Mouse (Mus musculus) MEL (cell line): ENCODE data around the gene Npy.

ENCODE experiments used
- CTCF ChIP-seq, 3 experiments: IDR thresholded peaks in 2 of 3; conservative IDR thresholded peaks in 1 of 3; 2 replicates each; pipeline ENCODE4 v1.5.1; 2011 to 2012; ENCODE audit warnings: low read length in 3 of 3, low read depth in 2 of 3, mild to moderate bottlenecking in 2 of 3, improper control_type of control experiment in 1 of 3, inconsistent platforms in 1 of 3, mixed read lengths in 1 of 3, moderate library complexity in 1 of 3; ENCODE audit not compliant: control insufficient read depth in 1 of 3, insufficient read depth in 1 of 3, poor library complexity in 1 of 3, severe bottlenecking in 1 of 3
- EP300 ChIP-seq, 2 experiments: IDR thresholded peaks; 2 replicates each; pipeline ENCODE4 v1.6.1; 2011; ENCODE audit warnings: improper control_type of control experiment in 2 of 2, low read length in 2 of 2, low read depth in 1 of 2, mild to moderate bottlenecking in 1 of 2
- ETS1 ChIP-seq: IDR thresholded peaks from 2 replicates; pipeline ENCODE4 v1.6.1; 2012; ENCODE audit warnings: low read depth, mild to moderate bottlenecking, inconsistent platforms, low read length, improper control_type of control experiment, moderate library complexity
- GATA1 ChIP-seq: IDR thresholded peaks from 2 replicates; pipeline ENCODE4 v1.6.1; 2011; ENCODE audit warnings: low read depth, low read length, improper control_type of control experiment
- MAX ChIP-seq: IDR thresholded peaks from 2 replicates; pipeline ENCODE4 v1.6.1; 2011; ENCODE audit warnings: low read length, improper control_type of control experiment
- MXI1 ChIP-seq: IDR thresholded peaks from 2 replicates; pipeline ENCODE4 v1.6.1; 2011; ENCODE audit warnings: mild to moderate bottlenecking, low read depth, low read length, improper control_type of control experiment
- POLR2A ChIP-seq, 2 experiments: IDR thresholded peaks; 2 replicates each; pipeline ENCODE4 v1.6.1; 2011 to 2012; ENCODE audit warnings: low read length in 2 of 2, mild to moderate bottlenecking in 2 of 2, control low read depth in 1 of 2, improper control_type of control experiment in 1 of 2, low read depth in 1 of 2, moderate library complexity in 1 of 2; ENCODE audit not compliant: control insufficient read depth in 1 of 2, insufficient read depth in 1 of 2, poor library complexity in 1 of 2
- POLR2AphosphoS2 ChIP-seq: IDR thresholded peaks from 2 replicates; pipeline ENCODE4 v1.6.1; 2011; ENCODE audit warnings: low read length, improper control_type of control experiment
- POLR2AphosphoS5 ChIP-seq: IDR thresholded peaks from 2 replicates; pipeline ENCODE4 v1.6.1; 2012; ENCODE audit warnings: low read depth, borderline replicate concordance, mild to moderate bottlenecking, inconsistent platforms, low read length, moderate library complexity, mixed read lengths
- TAL1 ChIP-seq: IDR thresholded peaks from 2 replicates; pipeline ENCODE4 v1.6.1; 2012; ENCODE audit warnings: mild to moderate bottlenecking, inconsistent platforms, low read length, moderate library complexity, mixed read lengths
- TCF12 ChIP-seq: IDR thresholded peaks from 2 replicates; pipeline ENCODE4 v1.6.1; 2014; ENCODE audit warnings: low read depth, mild to moderate bottlenecking, inconsistent platforms, low read length, improper control_type of control experiment, moderate library complexity
- USF1 ChIP-seq: IDR thresholded peaks from 2 replicates; pipeline ENCODE4 v1.6.1; 2014; ENCODE audit warnings: low read depth, mild to moderate bottlenecking, inconsistent platforms, low read length, improper control_type of control experiment, moderate library complexity
- ZMIZ1 ChIP-seq: IDR thresholded peaks from 2 replicates; pipeline ENCODE4 v1.6.1; 2012; ENCODE audit warnings: low read depth, mild to moderate bottlenecking, inconsistent platforms, low read length, improper control_type of control experiment, moderate library complexity
- ZNF384 ChIP-seq: IDR thresholded peaks from 2 replicates; pipeline ENCODE4 v1.6.1; 2012; ENCODE audit warnings: low read depth, mild to moderate bottlenecking, inconsistent platforms, low read length, improper control_type of control experiment

- TF ChIP-seq EP300 (IDR thresholded peaks at IDR 0.05; ENCODE audit: low read depth in 1 of 2, low read length in 2 of 2) = no peak
- no peak for TF ChIP-seq POLR2A (IDR thresholded peaks at IDR 0.05; ENCODE audit: control insufficient read depth in 1 of 2, insufficient read depth in 1 of 2, low read depth in 1 of 2, low read length in 2 of 2, poor library complexity in 1 of 2)
- no peak for TF ChIP-seq MXI1
- no peak for TF ChIP-seq POLR2AphosphoS5
- TF ChIP-seq POLR2AphosphoS2 = no peak
- no peak for TF ChIP-seq MAX
- no peak for TF ChIP-seq TCF12
- no peak for TF ChIP-seq CTCF (IDR thresholded peaks at IDR 0.05 in 2 of 3, conservative IDR thresholded peaks at IDR 0.05 in 1 of 3; ENCODE audit: control insufficient read depth in 1 of 3, insufficient read depth in 1 of 3, low read depth in 2 of 3, low read length in 3 of 3, poor library complexity in 1 of 3, severe bottlenecking in 1 of 3)
- TF ChIP-seq ETS1 = no peak
- TF ChIP-seq USF1 = no peak
- TF ChIP-seq ZMIZ1 = no peak
- no peak for TF ChIP-seq TAL1
- TF ChIP-seq GATA1 = no peak
- no peak for TF ChIP-seq ZNF384
Observed at GRCm38 (mm10) chr6:49778109-49778508, 44.4 kb upstream of the Npy start.
